Mouse (Mus musculus): ENCODE data around the gene Chmp1a.
A peak's percentile ranks its signal among the peaks of the same experiment; 100 is the strongest.

DNA sequence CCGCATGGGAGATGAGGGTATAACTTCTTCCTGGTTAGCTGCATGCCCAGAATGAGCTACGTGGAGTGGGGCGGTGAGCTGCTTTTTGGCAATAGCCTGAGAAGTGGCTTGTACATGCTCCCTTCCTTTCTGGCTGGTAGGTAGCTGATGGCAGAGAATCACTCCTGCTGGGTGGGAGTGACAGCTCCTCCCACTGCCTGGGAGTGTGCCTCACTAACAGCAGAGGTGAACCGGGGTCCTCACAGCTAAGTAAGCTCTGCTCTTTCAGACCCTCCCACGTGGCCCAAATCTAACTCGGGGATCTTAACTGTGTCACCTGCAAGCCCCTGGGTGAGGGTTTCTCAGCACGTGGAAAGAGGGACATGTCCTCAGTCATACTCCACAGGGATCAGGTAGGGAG, 20.0 kb upstream of the Chmp1a start:
- no peak for TF ChIP-seq POLR2A (IDR thresholded peaks at IDR 0.05; ENCODE audit: insufficient read length, low read depth)
- no peak for TF ChIP-seq E2F4 (IDR thresholded peaks at IDR 0.05; ENCODE audit: insufficient read depth)
- TF ChIP-seq USF1 (IDR thresholded peaks at IDR 0.05; ENCODE audit: low read depth): no peak
- TF ChIP-seq CEBPB (IDR thresholded peaks at IDR 0.05; ENCODE audit: insufficient read depth, poor library complexity, severe bottlenecking): no peak
- no peak for TF ChIP-seq TCF3 (IDR thresholded peaks at IDR 0.05; ENCODE audit: insufficient read length, low read depth)
- TF ChIP-seq MAX (IDR thresholded peaks at IDR 0.05; ENCODE audit: low read depth): no peak
- TF ChIP-seq POLR2AphosphoS2 (IDR thresholded peaks at IDR 0.05; ENCODE audit: insufficient read length, low read depth): peak; percentile 37
- no peak for TF ChIP-seq MYOG (IDR thresholded peaks at IDR 0.05; ENCODE audit: control insufficient read depth in 1 of 3, insufficient read depth in 1 of 3, insufficient read length in 2 of 3, low read depth in 2 of 3)
- TF ChIP-seq MYOD1 (IDR thresholded peaks at IDR 0.05; ENCODE audit: control insufficient read depth in 1 of 3, insufficient read length in 2 of 3, low read depth in 2 of 3): no peak
- no peak for TF ChIP-seq TCF12 (IDR thresholded peaks at IDR 0.05; ENCODE audit: insufficient read depth, poor library complexity, severe bottlenecking)
- TF ChIP-seq SRF (IDR thresholded peaks at IDR 0.05; ENCODE audit: control insufficient read depth, insufficient read length, low read depth): no peak
- TF ChIP-seq REST (IDR thresholded peaks at IDR 0.05; ENCODE audit: insufficient read depth, insufficient read length): no peak

Data from myocyte (in vitro differentiated cells).